Mouse (Mus musculus) Patski (cell line): ENCODE measurements around the gene Mnat1. TPM values are rescaled to one million over a fixed set of nuclear protein-coding genes. Genes with fewer than 3 reads are reported as not detected.

Source experiments
- ATAC-seq: fragments of 100-300 bp; one replicate; pipeline ENCODE4 v1.8.0; 2021
- CTCF ChIA-PET: fragments of 350-600 bp; sonication (Branson Sonifier 250); formaldehyde crosslinking; loops from one replicate; lab custom pipeline; 2022; ENCODE audit warnings: inconsistent platforms; lab: Charles Lee
- POLR2A ChIA-PET: fragments of 350-600 bp; sonication (Branson Sonifier 250); formaldehyde crosslinking; loops from one replicate; lab custom pipeline; 2022; ENCODE audit warnings: antibody characterized with exemption, inconsistent platforms; lab: Charles Lee
- DNase-seq: peaks from one replicate; pipeline ENCODE4 v3.0.0-alpha.2; 2011; ENCODE audit warnings: low read depth, low spot score
- H3K27me3 ChIP-seq: fragments of 371-371 bp; one replicate; pipeline ENCODE4 v1.5.1; 2021
- CTCF ChIP-seq: fragments of 100-300 bp; IDR thresholded peaks from one replicate; pipeline ENCODE4 v1.5.1; 2021
- in situ Hi-C: fragments of 300-500 bp; cut with MboI; formaldehyde crosslinking; loops from 3 replicates; pipeline ENCODE4 v1.11.1; 2018; ENCODE audit warnings: low pct_unique_long_range_greater_than_20kb, mixed read lengths
- polyA plus RNA-seq: library from polyadenylated mRNA; unstranded; gene quantifications from one replicate; pipeline ENCODE4 v1.2.3, GENCODE M21; 2021

Gene Mnat1
- polyA plus RNA-seq, 1 experiment from 2014 or later = 45.3 TPM

DNA sequence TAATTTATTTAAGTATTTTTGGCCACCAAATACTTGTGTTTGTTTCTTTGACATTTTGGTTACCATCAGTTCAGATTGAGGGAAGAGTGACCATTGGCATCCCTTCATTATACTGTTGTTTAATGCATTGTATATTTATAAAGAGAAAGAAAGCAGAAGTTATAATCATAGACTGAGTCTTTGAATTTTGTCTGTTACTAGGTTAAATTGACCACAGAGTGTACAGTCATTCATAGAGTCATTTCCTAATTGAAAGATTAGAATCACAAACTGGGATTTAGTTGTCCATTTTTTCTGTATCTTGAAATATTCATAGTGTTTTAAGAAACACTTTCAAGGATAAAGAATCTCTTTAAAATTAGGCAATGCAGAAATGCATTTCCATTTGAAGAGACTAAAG is 108.0 kb downstream of the Mnat1 start:
- no peaks in the 10 kb centered on the region for H3K27me3 ChIP-seq
- ChIA-PET CTCF (interaction anchor here (1.8 kb wide), 1 partner anchor 13 kb away, joined by 5 read pairs; no protein-coding TSS in a partner anchor), POLR2A (no interaction called here)
- ATAC-seq (no peak), DNase-seq (no peak)
- no peak for TF ChIP-seq CTCF
- in situ Hi-C loops = no loop called here

DNA sequence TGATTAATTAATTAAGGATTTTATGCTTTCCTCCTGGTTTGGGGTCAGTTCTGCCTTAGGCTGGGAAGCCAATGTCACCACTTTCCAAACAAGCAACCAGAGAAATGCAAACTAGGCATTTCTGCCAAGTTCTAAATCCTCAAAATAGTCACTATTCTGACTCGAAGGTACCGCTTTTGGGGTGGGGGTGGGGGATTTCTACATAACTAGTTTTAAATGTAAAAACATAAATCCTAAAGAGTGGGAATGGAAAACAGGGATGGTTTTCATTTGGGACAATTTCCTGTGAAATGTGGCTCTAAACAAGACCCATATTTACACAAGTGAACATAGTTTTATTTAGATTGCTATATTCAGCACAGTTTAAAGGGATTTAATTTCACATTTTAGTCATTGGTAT is 109.1 kb downstream of the Mnat1 start:
- ChIA-PET CTCF (no interaction called here), POLR2A (no interaction called here)
- no peak for TF ChIP-seq CTCF
- DNase-seq = no peak
- in situ Hi-C loops = no loop called here
- no peaks in the 10 kb centered on the region for H3K27me3 ChIP-seq
- no peak for ATAC-seq

DNA sequence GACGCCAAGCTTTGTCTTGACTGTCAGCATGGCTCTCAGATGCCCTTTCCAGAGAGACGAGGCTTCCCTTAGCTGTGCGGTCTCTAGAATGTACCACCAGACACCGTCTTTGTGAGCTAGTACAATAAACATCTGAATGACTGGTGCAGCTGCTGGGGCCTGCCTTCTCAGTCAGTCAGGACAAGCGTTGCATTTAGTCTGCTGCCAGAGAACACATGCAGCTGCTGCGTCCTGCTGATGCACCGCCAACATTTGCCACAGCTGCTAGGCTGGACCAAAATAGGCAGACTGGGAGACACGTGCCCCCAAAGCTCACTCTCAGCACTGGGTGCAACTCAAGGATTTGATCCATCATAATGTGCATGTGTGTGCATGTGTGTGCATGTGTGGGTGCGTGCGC is 118.4 kb downstream of the Mnat1 start:
- ChIA-PET CTCF (interaction anchor here (0.9 kb wide), 1 partner anchor 12 kb away, joined by 3 read pairs; no protein-coding TSS in a partner anchor), POLR2A (no interaction called here)
- TF ChIP-seq CTCF = no peak
- ATAC-seq (no peak), DNase-seq (no peak)
- in situ Hi-C loops = no loop called here
- no peaks in the 10 kb centered on the region for H3K27me3 ChIP-seq

DNA sequence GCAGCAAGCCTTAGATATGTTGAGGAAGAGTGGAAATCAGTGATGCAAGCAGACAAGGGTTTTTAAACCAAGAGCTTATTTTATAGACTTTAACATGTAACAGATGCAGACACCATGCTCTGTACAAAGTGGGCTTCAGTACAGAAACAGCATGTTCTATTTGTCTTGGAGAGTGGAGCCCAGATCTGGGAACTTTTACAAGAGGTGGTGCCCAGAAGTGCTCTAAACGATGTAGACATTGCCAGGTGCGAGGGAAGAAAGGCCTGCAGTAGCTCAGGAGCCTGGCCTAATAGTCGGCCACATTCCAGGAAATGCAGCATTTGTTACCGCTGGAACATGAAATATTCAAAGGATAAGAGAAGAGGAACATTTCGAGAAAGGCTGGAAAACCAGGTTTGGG is 122.2 kb downstream of the Mnat1 start:
- in situ Hi-C loops = no loop called here
- H3K27me3 ChIP-seq = no peaks in the 10 kb centered on the region
- no peak for DNase-seq
- POLR2A ChIA-PET = no interaction called here
- no peak for TF ChIP-seq CTCF
- CTCF ChIA-PET = no interaction called here
- no peak for ATAC-seq

DNA sequence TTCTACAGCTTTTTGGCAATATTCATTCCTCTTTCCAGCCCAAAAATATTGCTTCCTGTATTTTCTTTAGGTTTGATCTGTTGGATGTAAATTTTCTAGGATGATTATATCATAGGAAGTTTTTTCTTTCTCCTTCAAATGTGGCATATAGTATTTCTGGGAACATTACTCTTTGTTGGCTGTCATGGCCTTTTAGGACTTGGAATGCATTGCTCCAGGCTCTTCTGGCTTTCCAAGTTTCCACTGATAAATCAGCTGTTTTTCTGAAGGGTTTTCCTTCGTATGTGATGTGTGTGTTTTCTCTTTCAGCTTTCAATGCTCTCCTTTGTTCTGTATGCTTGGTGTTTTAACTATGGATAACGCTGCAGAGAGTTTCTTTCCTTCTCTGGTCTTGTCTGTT is 131.5 kb downstream of the Mnat1 start:
- DNase-seq = no peak
- CTCF ChIA-PET = interaction anchor here (1.2 kb wide), 1 partner anchor 12 kb away, joined by 3 read pairs; no protein-coding TSS in a partner anchor
- TF ChIP-seq CTCF = no peak

DNA sequence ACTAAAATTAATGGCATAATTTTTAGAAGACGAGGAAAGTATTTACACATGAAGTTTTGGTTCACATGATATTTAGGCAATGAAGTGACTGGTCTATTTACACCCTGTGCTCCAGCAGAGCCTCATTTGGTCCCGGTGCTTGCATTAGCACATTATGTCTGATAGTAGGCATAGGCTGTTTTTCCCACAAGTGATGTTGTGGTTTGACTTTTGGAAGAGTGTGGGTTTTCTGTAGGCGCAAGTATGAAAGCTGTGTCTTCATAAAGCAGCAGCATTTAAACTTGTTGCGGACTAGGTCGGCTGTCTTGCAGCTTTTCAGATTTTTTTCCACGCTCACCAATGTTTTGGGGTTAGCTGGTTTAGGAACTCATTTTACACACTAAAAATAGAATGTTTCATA is 135.8 kb downstream of the Mnat1 start:
- no peak for ATAC-seq
- no peaks in the 10 kb centered on the region for H3K27me3 ChIP-seq
- ChIA-PET POLR2A (no interaction called here), CTCF (interaction anchor here (1.0 kb wide), 1 partner anchor 16 kb away, joined by 4 read pairs; no protein-coding TSS in a partner anchor)
- TF ChIP-seq CTCF = no peak
- no peak for DNase-seq
- in situ Hi-C loops = no loop called here

More for the DNA sequence above, 131.5 kb downstream of the Mnat1 start:
- in situ Hi-C loops = no loop called here
- ATAC-seq = no peak
- H3K27me3 ChIP-seq = no peaks in the 10 kb centered on the region
- POLR2A ChIA-PET = interaction anchor here (1.0 kb wide), 1 partner anchor 18 kb away, joined by 3 read pairs; no protein-coding TSS in a partner anchor

DNA sequence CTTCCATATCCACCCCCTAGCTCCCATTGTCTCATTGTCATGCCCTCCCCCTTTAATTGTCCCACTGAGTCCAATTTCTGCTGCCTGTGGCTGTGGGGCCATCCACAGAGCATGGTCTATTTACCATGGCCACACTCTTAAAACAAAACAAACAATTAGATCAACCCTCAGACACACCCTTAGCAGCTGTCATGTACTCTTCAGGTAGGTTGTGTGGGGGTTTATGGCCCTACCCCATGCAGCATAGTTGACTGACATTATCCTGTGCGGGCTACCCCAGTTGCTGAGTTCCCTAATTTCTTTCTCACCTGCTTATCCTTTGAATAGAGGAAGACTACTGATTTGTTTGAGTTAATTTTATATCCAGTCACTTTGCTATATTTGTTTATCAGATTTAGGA is 136.8 kb downstream of the Mnat1 start:
- DNase-seq (no peak), ATAC-seq (no peak)
- ChIA-PET POLR2A (no interaction called here), CTCF (interaction anchor here (1.1 kb wide), 1 partner anchor 13 kb away, joined by 3 read pairs; no protein-coding TSS in a partner anchor)
- no peak for TF ChIP-seq CTCF
- in situ Hi-C loops = no loop called here
- H3K27me3 ChIP-seq = no peaks in the 10 kb centered on the region

DNA sequence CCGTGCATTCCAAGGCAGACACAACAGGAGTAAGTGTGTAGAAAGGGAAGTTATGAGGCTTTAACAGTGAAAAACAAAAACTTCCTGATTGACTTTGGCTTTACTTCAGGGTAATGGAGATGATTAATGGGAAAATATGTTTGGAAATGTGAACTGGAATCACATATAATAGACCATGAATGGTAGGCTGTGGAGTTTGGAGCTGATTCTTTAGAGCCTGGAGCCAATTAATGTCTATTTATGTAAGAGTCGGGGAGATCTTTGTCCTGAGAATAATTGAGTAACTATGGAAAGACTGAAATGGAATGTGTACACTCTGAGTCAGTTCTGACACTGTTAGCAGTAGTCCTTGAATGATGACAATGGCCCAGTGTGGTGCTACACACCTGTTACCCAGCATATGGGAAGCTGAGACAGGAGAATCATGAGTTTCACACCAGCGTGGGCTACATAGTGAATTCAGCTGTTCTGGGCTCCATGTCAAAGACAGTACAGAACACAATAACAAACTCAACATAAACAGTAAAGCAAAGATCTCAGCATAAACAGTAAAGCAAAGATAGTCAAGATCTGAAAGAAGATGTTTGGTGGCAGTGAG is 142.0 kb downstream of the Mnat1 start:
- in situ Hi-C loops = no loop called here
- ATAC-seq (no peak), DNase-seq (no peak)
- no peaks in the 10 kb centered on the region for H3K27me3 ChIP-seq
- no peak for TF ChIP-seq CTCF
- ChIA-PET POLR2A (no interaction called here), CTCF (no interaction called here)

DNA sequence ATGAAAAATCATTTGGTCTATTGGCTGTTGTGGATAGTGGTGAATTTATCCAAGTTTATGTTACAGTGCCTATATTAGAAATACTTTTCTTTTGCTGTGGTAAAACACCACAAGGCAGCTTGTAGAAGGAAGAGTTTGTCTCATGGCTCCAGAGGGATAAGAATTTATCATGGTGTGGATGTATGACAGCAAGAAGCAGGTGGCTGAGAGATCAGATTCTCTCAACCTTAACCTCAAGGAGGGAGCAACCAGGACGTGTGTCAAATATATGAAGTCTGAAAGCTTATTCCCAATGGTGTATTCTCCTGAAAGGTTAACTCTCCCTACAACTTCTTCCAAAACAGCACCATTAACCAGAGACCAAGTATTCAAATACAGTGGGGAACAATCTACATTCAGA is 143.1 kb downstream of the Mnat1 start:
- CTCF ChIA-PET = no interaction called here
- ATAC-seq (no peak), DNase-seq (no peak)
- in situ Hi-C loops = no loop called here
- POLR2A ChIA-PET = no interaction called here
- H3K27me3 ChIP-seq = no peaks in the 10 kb centered on the region
- no peak for TF ChIP-seq CTCF

DNA sequence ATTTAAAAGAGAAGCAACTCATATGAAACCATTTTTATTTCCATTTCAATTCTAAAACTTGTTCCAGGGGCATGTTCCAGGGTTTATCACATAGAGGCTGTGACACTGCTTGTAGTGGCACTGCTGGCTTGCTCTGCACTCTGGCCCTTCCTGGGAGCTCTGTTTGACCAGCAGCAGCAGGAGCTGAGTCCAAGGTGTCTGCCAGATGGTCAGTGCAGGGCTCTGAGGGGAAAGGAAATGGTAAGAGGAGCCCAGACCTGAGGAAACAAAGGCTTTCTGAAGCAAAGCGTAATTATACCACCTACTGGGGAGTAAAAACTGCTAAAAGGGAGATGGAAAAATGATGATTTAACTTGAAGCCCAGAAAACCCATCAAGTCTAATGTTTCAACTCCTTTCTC is 145.0 kb downstream of the Mnat1 start:
- CTCF ChIA-PET = no interaction called here
- in situ Hi-C loops = no loop called here
- H3K27me3 ChIP-seq = no peaks in the 10 kb centered on the region
- no peak for ATAC-seq
- POLR2A ChIA-PET = no interaction called here
- DNase-seq = no peak
- no peak for TF ChIP-seq CTCF

DNA sequence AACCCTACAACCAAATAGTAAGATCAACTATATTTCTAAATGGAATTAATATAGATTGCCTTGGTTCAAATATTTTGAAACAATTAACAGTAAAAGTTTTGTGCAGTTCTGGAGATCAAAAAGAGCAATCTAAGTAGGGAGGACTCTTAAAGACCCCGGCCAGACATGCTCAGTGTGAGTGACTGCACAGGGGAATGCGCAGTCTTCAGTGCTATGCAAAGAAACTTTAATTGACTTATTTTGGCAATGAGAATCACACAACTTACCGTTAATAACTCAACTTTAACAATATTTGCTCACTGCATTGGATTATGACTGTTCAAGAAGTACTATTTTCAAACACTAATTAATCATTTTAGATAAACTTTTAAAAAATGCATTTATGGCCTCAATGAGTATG is 146.0 kb downstream of the Mnat1 start:
- CTCF ChIA-PET = no interaction called here
- POLR2A ChIA-PET = no interaction called here
- no peaks in the 10 kb centered on the region for H3K27me3 ChIP-seq
- in situ Hi-C loops = no loop called here
- no peak for DNase-seq
- no peak for TF ChIP-seq CTCF
- ATAC-seq = no peak

DNA sequence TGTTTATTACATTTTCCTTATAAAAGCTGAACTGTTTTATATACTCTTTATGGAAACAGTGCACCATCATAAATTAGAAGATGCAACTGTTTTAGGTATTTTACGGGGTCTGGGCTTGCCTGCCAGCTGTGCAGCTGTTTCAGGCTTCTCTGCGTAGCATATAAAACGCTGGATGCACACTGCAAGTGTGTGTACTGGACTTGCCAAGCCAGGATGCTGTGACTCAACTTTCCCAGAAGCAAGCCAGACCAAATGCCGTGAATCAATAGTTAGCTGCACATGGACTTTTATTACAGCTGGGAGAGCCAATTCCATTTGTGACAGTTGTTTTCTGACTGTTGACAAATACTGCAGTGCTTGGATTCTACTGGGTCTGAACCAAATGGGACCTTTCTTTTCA is 146.4 kb downstream of the Mnat1 start:
- ChIA-PET POLR2A (no interaction called here), CTCF (no interaction called here)
- no peak for DNase-seq
- no peak for TF ChIP-seq CTCF
- ATAC-seq = no peak
- H3K27me3 ChIP-seq = no peaks in the 10 kb centered on the region
- in situ Hi-C loops = no loop called here
